Mouse (Mus musculus) forebrain, embryonic 14.5 days (tissue): Measurements from ENCODE around the gene Dpep1. TPM values are rescaled to one million over a fixed set of nuclear protein-coding genes. Genes with fewer than 3 reads are reported as not detected.

ENCODE experiments used
- ATAC-seq: fragments of 200-750 bp; cut with Nextera tagmentation; 2 replicates; pipeline ENCODE4 v1.8.0; 2017; ENCODE audit warnings: mild to moderate bottlenecking, moderate library complexity
- DNase-seq: peaks from one replicate; pipeline ENCODE4 v3.0.0-alpha.2; 2015; ENCODE audit warnings: low spot score
- H3K27ac ChIP-seq: fragments of 300-500 bp; sonication (generic); 2 replicates; pipeline ENCODE4 v1.5.1; 2014; ENCODE audit warnings: low read depth, mild to moderate bottlenecking, control low read depth, low read length, moderate library complexity
- H3K27me3 ChIP-seq: fragments of 300-500 bp; sonication (generic); replicated peaks from 2 replicates; pipeline ENCODE4 v1.6.1; 2014; ENCODE audit warnings: low read length, control low read depth, mixed read lengths; ENCODE audit not compliant: control insufficient read depth, insufficient read depth
- H3K36me3 ChIP-seq: fragments of 300-500 bp; sonication (generic); 2 replicates; pipeline ENCODE4 v1.6.1; 2014; ENCODE audit warnings: low read length, control low read depth; ENCODE audit not compliant: control insufficient read depth, insufficient read depth
- H3K4me1 ChIP-seq: fragments of 300-500 bp; sonication (generic); 2 replicates; pipeline ENCODE4 v1.6.1; 2014; ENCODE audit warnings: antibody characterized with exemption, low read length, control low read depth; ENCODE audit not compliant: control insufficient read depth, insufficient read depth
- H3K4me2 ChIP-seq: fragments of 300-500 bp; sonication (generic); 2 replicates; pipeline ENCODE4 v1.6.1; 2014; ENCODE audit warnings: mild to moderate bottlenecking, control low read depth, low read length
- H3K4me3 ChIP-seq: fragments of 300-500 bp; sonication (generic); 2 replicates; pipeline ENCODE4 v1.5.1; 2014; ENCODE audit warnings: low read depth, low read length, control low read depth
- H3K9ac ChIP-seq: fragments of 300-500 bp; sonication (generic); 2 replicates; pipeline ENCODE4 v1.6.1; 2014; ENCODE audit warnings: mild to moderate bottlenecking, low read length, control low read depth, moderate library complexity
- H3K9me3 ChIP-seq: fragments of 300-500 bp; sonication (generic); replicated peaks from 2 replicates; pipeline ENCODE4 v1.6.1; 2016; ENCODE audit warnings: low read length, control low read depth, mixed read lengths; ENCODE audit not compliant: control insufficient read depth
- WGBS: fragments of 180-500 bp; shearing (Covaris S2); extraction: QIAGEN DNeasy Blood & Tissue Kit; methylation state at CpG from one replicate; pipeline ENCODE4 v1.1.7; 2014; 5-methylcytosine and 5-hydroxymethylcytosine counted together
- polyA plus RNA-seq: library from polyadenylated mRNA; unstranded; fragments of >200 nt; fragmentation: Nextera tagmentation; extraction: Ambion mirVana; gene quantifications from 2 replicates; pipeline ENCODE4 v1.2.1, GENCODE M21; 2014

Gene Dpep1
- polyA plus RNA-seq, 1 experiment from 2014 or later = not detected

GRCm38 (mm10) chr8:123235520-123236497 lies 49.8 kb downstream of the Dpep1 start, which contains the start of gene Spata2l:
Gene Spata2l, minus strand, starts transcription at chr8:123236233.
- Histone ChIP-seq H3K4me2 (peak within 1 kb of the TSS; percentile 68), H3K36me3 (no peaks in the 10 kb centered on the region), H3K27ac (no peak within 1 kb of the TSS), H3K4me1 (peaks cover 7% of the 10 kb centered on the region), H3K4me3 (peak within 1 kb of the TSS; percentile 36), H3K9me3 (no peaks in the 10 kb centered on the region), H3K27me3 (peaks cover 22% of the 10 kb centered on the region), H3K9ac (peak within 1 kb of the TSS; percentile 56)
- DNase-seq = peak; percentile 73
- 2% methylated on average over 48 of the region's 57 CpGs for WGBS
- ATAC-seq = peak; percentile 78

DNA sequence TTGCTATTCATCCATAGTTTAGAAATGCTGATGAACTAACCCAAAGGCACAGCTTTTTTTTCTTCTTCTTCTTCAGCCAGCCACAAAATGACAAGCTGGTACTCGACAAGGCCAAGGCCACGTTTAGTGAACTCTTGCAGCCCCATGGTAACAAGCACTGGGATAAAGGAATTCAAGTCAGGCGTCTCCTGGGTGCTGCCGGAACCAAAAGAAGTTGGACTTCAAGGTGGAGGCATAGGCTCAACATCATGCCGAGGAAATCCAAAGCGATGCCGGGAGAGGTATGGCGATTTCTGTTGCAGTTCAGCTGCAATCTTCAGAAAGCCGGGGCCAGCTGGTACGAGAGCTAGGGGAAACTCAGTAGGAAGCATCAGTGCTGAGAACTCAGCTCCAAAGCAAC lies 53.4 kb downstream of the Dpep1 start:
- H3K4me2 ChIP-seq = no peak overlapping the region
- H3K36me3 ChIP-seq = peaks cover 28% of the 10 kb centered on the region
- H3K4me3 ChIP-seq = no peak overlapping the region
- H3K9me3 ChIP-seq = no peaks in the 10 kb centered on the region
- no peak overlapping the region for H3K27ac ChIP-seq
- peaks cover 7% of the 10 kb centered on the region for H3K4me1 ChIP-seq
- no peak for DNase-seq
- no peak overlapping the region for H3K9ac ChIP-seq
- no peak for ATAC-seq
- peaks cover 19% of the 10 kb centered on the region for H3K27me3 ChIP-seq
- WGBS = 88% methylated on average over 10 of the region's 10 CpGs

DNA sequence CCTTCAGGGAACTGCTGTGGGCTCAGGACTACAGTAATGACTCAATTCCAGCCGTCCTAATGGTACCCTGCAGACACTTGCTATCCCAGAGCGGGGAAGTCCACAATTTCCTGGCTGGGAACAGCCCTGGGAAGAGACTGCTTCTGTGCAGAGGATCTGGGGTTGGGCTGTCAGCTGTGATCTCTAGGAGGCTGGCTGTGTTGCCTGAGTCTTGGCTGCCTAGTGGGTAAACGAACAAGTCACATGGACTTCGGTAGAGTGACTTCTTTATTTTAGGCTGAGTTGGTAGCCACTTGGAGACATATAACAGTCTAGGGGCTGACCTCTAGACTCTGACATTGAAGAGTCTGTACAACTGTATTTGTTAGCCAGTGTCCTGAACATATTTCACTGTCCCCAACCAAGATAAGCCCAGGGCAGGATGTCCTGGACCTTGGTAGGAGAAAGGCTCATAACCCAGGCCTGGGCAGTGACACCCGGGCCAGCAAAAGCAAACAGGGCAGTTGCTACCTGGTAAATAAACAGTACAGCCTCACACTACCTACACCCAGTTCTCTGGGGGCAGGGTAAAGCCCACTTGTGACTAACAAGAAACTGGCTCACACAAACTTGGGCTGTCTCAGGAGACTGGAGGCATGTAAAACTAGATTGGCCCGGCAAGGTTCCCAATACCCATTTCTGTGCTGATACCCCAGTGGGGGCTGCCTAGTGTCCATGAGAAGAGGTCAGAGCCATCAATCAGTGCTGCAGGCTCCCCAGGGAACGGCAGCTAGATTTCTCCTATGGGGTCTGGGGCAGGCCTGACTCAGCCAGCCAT lies 56.3 kb downstream of the Dpep1 start:
- DNase-seq = no peak
- Histone ChIP-seq H3K4me2 (no peak overlapping the region), H3K9me3 (no peaks in the 10 kb centered on the region), H3K4me1 (no peaks in the 10 kb centered on the region), H3K4me3 (no peak overlapping the region), H3K9ac (no peak overlapping the region), H3K27me3 (no peaks in the 10 kb centered on the region), H3K36me3 (peaks cover 57% of the 10 kb centered on the region), H3K27ac (no peak overlapping the region)
- WGBS = 91% methylated on average over 7 of the region's 7 CpGs
- no peak for ATAC-seq

- Histone ChIP-seq H3K4me2 (no peak overlapping the region), H3K9me3 (no peaks in the 10 kb centered on the region), H3K4me3 (no peak overlapping the region), H3K9ac (no peak overlapping the region), H3K4me1 (no peaks in the 10 kb centered on the region), H3K36me3 (peaks cover 64% of the 10 kb centered on the region), H3K27me3 (no peaks in the 10 kb centered on the region), H3K27ac (no peak overlapping the region)
- DNase-seq (no peak), ATAC-seq (no peak)
- WGBS = 69% methylated on average over 11 of the region's 11 CpGs
Measured at GRCm38 (mm10) chr8:123243053-123243452, 57.0 kb downstream of the Dpep1 start.

GRCm38 (mm10) chr8:123244382-123244781 lies 58.3 kb downstream of the Dpep1 start:
- 94% methylated on average over 4 of the region's 4 CpGs for WGBS
- H3K4me1 ChIP-seq = no peaks in the 10 kb centered on the region

DNA sequence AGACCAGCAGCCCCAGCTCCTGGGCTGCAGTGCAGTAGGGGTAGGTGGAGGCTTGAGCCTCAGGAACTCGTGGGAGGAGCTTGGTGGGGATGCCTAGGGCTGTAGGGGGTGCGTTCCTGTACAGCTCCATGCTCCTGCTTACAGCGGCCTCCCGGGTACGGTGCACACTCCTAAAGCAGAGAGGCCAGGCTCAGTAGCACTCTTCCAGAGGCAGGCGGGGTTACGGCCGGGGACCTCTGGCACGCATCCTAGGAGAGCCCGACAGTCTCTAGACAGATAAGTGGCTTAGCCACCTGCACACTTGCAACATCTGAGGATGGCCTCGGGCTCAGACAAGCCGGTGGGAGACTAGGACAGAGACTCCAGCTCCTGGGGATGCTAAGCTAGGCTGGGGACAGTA lies 59.5 kb downstream of the Dpep1 start:
- Histone ChIP-seq H3K36me3 (peaks cover 89% of the 10 kb centered on the region), H3K9me3 (no peaks in the 10 kb centered on the region), H3K4me3 (no peak overlapping the region), H3K4me1 (no peaks in the 10 kb centered on the region), H3K27ac (no peak overlapping the region), H3K9ac (no peak overlapping the region), H3K4me2 (no peak overlapping the region), H3K27me3 (no peaks in the 10 kb centered on the region)
- no peak for ATAC-seq
- no peak for DNase-seq
- WGBS = 88% methylated on average over 12 of the region's 12 CpGs

More at GRCm38 (mm10) chr8:123244382-123244781, 58.3 kb downstream of the Dpep1 start:
- Histone ChIP-seq H3K27ac (no peak overlapping the region), H3K4me2 (no peak overlapping the region), H3K27me3 (no peaks in the 10 kb centered on the region), H3K9ac (no peak overlapping the region), H3K4me3 (no peak overlapping the region), H3K9me3 (no peaks in the 10 kb centered on the region), H3K36me3 (peaks cover 78% of the 10 kb centered on the region)
- ATAC-seq (no peak), DNase-seq (no peak)

DNA sequence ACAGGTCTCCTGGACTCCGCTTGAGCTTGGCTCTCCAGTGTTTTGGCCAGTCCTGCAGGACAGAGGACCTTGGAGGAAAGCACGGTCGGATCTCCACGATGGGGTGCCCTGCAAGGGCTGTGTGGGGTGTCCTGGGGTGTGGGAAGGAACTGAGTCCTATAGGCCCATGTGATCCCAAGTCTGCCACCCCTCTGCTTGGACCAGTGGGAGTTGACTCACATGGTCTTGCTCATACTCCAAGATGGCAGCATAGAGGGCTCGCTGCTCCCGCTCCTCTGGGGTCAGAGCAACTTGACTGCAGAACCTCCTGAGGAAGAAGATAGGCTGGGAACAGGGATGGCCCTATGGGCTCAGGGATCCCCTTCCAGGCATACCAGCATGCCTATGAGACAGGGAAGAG lies 61.7 kb downstream of the Dpep1 start:
- ATAC-seq (no peak), DNase-seq (no peak)
- WGBS = 96% methylated on average over 6 of the region's 6 CpGs
- no peak overlapping the region for H3K4me2 ChIP-seq
- peaks cover 91% of the 10 kb centered on the region for H3K36me3 ChIP-seq
- H3K9ac ChIP-seq = no peak overlapping the region
- H3K27me3 ChIP-seq = no peaks in the 10 kb centered on the region
- no peak overlapping the region for H3K27ac ChIP-seq
- no peak overlapping the region for H3K4me3 ChIP-seq
- H3K4me1 ChIP-seq = peaks cover under 1% of the 10 kb centered on the region
- H3K9me3 ChIP-seq = no peaks in the 10 kb centered on the region

GRCm38 (mm10) chr8:123248596-123248995 lies 62.6 kb downstream of the Dpep1 start:
- Histone ChIP-seq H3K27me3 (no peaks in the 10 kb centered on the region), H3K27ac (no peak overlapping the region), H3K36me3 (peaks cover 83% of the 10 kb centered on the region), H3K4me1 (peaks cover 7% of the 10 kb centered on the region), H3K9me3 (no peaks in the 10 kb centered on the region), H3K4me3 (no peak overlapping the region), H3K9ac (no peak overlapping the region), H3K4me2 (no peak overlapping the region)
- ATAC-seq (no peak), DNase-seq (no peak)
- 90% methylated on average over 8 of the region's 8 CpGs for WGBS
